Comparison of ENCODE assay signal across 21 mouse cellular contexts in genomic region chr9:106402149-106402548, GRCm38 (mm10). TPM values are rescaled to one million over a fixed set of nuclear protein-coding genes. Genes with fewer than 3 reads are reported as not detected.
A peak's percentile ranks its signal among the peaks of the same experiment; 100 is the strongest.
DNase-seq lines count a peak whose midpoint lies in the region; ATAC-seq lines count a peak whose summit lies in the region.
"Had no signal": no experiment of that assay in that cellular context is flagged by ENCODE, and none has a peak within 500 bp of the region (broad histone marks: within the 10 kb centered on the region; RNA-seq: fewer than 3 reads in every experiment).

No protein-coding gene starts in this region.

- DNase-seq in frontal cortex, postnatal 36 days (ENCODE audit: low spot score in 2 of 2), result no peak
- DNase-seq in spleen, adult 12 weeks (ENCODE audit: low spot score), result peak; percentile 40
- no peak for DNase-seq in spleen, postnatal 14 days (ENCODE audit: low spot score in 2 of 2)
- DNase-seq in adrenal gland, postnatal 4 days (ENCODE audit: low spot score in 2 of 2), result no peak
- no peak for DNase-seq in ovary, postnatal 36 days (ENCODE audit: low spot score)
- DNase-seq: adrenal gland, postnatal 36 days; cerebellum, adult 11 months; cerebellum, adult 9-11 months; gastrocnemius, postnatal 25 days; heart, adult 18-20 months; heart, postnatal 4 days; kidney, adult 18-20 months; kidney, postnatal 4 days; thymus, adult 2 months had no signal

- 0 out of 2 replicates have a peak, but pooled peaks have one; percentile 1 for ATAC-seq in frontal cortex, adult (ENCODE audit: low TSS enrichment)
- peak; percentile 70 for ATAC-seq in megakaryocyte progenitor cell, adult 5-6 weeks (replicated peaks; ENCODE audit: poor library complexity)
- ATAC-seq: CD4-positive, CD25-positive, alpha-beta regulatory T cell, adult 4 months; forebrain, embryonic 16.5 days; inflammation-experienced regulatory T-cells, adult 6 months; lung, postnatal 0 days had no signal

RNA-seq across cellular contexts. Expression of gene Rpl29, which starts 27.1 kb away (rescaled TPM):
- 3,403 and 3,618 TPM in 2 replicates for total RNA-seq in megakaryocyte progenitor cell, adult 5-6 weeks (2015)
- total RNA-seq in megakaryocyte progenitor cell, adult 5-6 weeks (2017), result 1,606 and 1,752 TPM in 2 replicates
- total RNA-seq in adrenal gland, postnatal 4 days (2021), result 100 to 1,000 TPM; 607 to 624 TPM

RNA-seq across cellular contexts. Expression of gene Dusp7, which starts 33.7 kb away (rescaled TPM):
- 31.6 and 41.9 TPM in 2 replicates for total RNA-seq in megakaryocyte progenitor cell, adult 5-6 weeks (2015)
- total RNA-seq in megakaryocyte progenitor cell, adult 5-6 weeks (2017), result 10.8 and 15.0 TPM in 2 replicates
- 10 to 100 TPM; 25.0 to 25.8 TPM for total RNA-seq in adrenal gland, postnatal 4 days (2021)

RNA-seq across cellular contexts. Expression of gene Acy1, which starts 36.0 kb away (rescaled TPM):
- 13.7 TPM in 2 replicates for total RNA-seq in megakaryocyte progenitor cell, adult 5-6 weeks (2015)
- 27.2 and 31.3 TPM in 2 replicates for total RNA-seq in megakaryocyte progenitor cell, adult 5-6 weeks (2017)
- total RNA-seq in adrenal gland, postnatal 4 days (2021), result 10 to 100 TPM; 23.1 to 23.4 TPM

RNA-seq across cellular contexts. Expression of gene Abhd14b, which starts 45.1 kb away (rescaled TPM):
- total RNA-seq in megakaryocyte progenitor cell, adult 5-6 weeks (2015), result 15.8 and 19.1 TPM in 2 replicates
- 8.4 and 11.7 TPM in 2 replicates for total RNA-seq in megakaryocyte progenitor cell, adult 5-6 weeks (2017)
- total RNA-seq in adrenal gland, postnatal 4 days (2021), result 10 to 100 TPM; 43.5 to 44.1 TPM

RNA-seq across cellular contexts. Expression of gene Abhd14a, which starts 45.3 kb away (rescaled TPM):
- total RNA-seq in megakaryocyte progenitor cell, adult 5-6 weeks (2015), result 21.3 and 23.4 TPM in 2 replicates
- total RNA-seq in megakaryocyte progenitor cell, adult 5-6 weeks (2017), result 27.3 and 30.2 TPM in 2 replicates
- total RNA-seq in adrenal gland, postnatal 4 days (2021), result 10 to 100 TPM; 29.8 to 30.2 TPM
- total RNA-seq: monocyte, adult 5-6 weeks had no signal
